Mouse (Mus musculus) heart, embryonic 16.5 days (tissue): ENCODE measurements around the gene Tgfbr3. TPM values are rescaled to one million over a fixed set of nuclear protein-coding genes. Genes with fewer than 3 reads are reported as not detected.
A peak's percentile ranks its signal among the peaks of the same experiment; 100 is the strongest.

Source experiments
- ATAC-seq: fragments of 200-750 bp; cut with Nextera tagmentation; replicated peaks from 2 replicates; pipeline ENCODE4 v1.8.0; 2017; ENCODE audit warnings: moderate number of reproducible peaks; ENCODE audit not compliant: insufficient read depth, low FRiP score; ENCODE audit errors: extremely low read depth
- H3K27ac ChIP-seq: fragments of 300-500 bp; sonication (generic); 2 replicates; pipeline ENCODE4 v1.5.1; 2014; ENCODE audit warnings: mild to moderate bottlenecking, low read length, control low read depth, moderate library complexity
- H3K27me3 ChIP-seq: fragments of 300-500 bp; sonication (generic); 2 replicates; pipeline ENCODE4 v1.6.1; 2014; ENCODE audit warnings: low read length, mixed read lengths; ENCODE audit not compliant: control insufficient read depth, insufficient read depth
- H3K36me3 ChIP-seq: fragments of 300-500 bp; sonication (generic); 2 replicates; pipeline ENCODE4 v1.6.1; 2014; ENCODE audit not compliant: control insufficient read depth, insufficient read depth
- H3K4me1 ChIP-seq: fragments of 300-500 bp; sonication (generic); 2 replicates; pipeline ENCODE4 v1.6.1; 2014; ENCODE audit warnings: low read length, mixed read lengths; ENCODE audit not compliant: control insufficient read depth, insufficient read depth
- H3K4me2 ChIP-seq: fragments of 300-500 bp; sonication (generic); 2 replicates; pipeline ENCODE4 v1.6.1; 2014; ENCODE audit warnings: low read depth, mild to moderate bottlenecking, control low read depth, low read length
- H3K4me3 ChIP-seq: fragments of 300-500 bp; sonication (generic); 2 replicates; pipeline ENCODE4 v1.5.1; 2014; ENCODE audit warnings: mild to moderate bottlenecking, control low read depth, low read length
- H3K9ac ChIP-seq: fragments of 300-500 bp; sonication (generic); 2 replicates; pipeline ENCODE4 v1.6.1; 2014; ENCODE audit warnings: low read length, control low read depth
- H3K9me3 ChIP-seq: fragments of 300-500 bp; sonication (generic); replicated peaks from 2 replicates; pipeline ENCODE4 v1.6.1; 2016; ENCODE audit warnings: low read length; ENCODE audit not compliant: control insufficient read depth
- WGBS: fragments of 180-500 bp; shearing (Covaris S2); extraction: QIAGEN DNeasy Blood & Tissue Kit; methylation state at CpG from one replicate; pipeline ENCODE4 v1.1.7; 2014; 5-methylcytosine and 5-hydroxymethylcytosine counted together
- polyA plus RNA-seq: library from polyadenylated mRNA; unstranded; fragments of >200 nt; fragmentation: Nextera tagmentation; extraction: Ambion mirVana; gene quantifications from 2 replicates; pipeline ENCODE4 v1.2.1, GENCODE M21; 2015

Tgfbr3 gene
- polyA plus RNA-seq, 1 experiment from 2014 or later = 20.1 TPM

DNA sequence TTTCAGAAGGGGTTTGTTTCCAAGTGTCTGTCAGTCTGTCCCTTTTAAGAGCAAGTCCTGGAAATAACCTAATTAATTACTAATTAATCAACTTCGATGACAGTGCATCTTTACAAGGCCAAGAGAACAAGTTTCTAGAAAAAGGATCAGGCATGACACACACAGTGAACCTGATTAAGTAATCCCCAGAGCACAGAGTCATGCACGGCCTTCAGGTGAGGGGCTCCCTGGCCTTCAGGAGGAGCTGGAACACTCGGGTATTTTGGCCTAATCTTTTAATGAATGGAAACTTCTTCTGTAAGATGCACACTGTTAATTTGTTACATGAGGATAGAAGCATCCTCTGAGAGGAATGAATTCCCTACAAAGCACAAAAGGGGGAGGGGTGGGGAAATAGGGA, 215.9 kb downstream of the Tgfbr3 start:
- H3K9ac ChIP-seq = no peak overlapping the region
- no peak overlapping the region for H3K4me3 ChIP-seq
- peaks cover 14% of the 10 kb centered on the region for H3K4me1 ChIP-seq
- no peak overlapping the region for H3K27ac ChIP-seq
- H3K36me3 ChIP-seq = no peaks in the 10 kb centered on the region
- ATAC-seq = no peak
- no peaks in the 10 kb centered on the region for H3K9me3 ChIP-seq
- H3K27me3 ChIP-seq = no peaks in the 10 kb centered on the region
- WGBS = 55% methylated on average over 3 of the region's 3 CpGs
- H3K4me2 ChIP-seq = no peak overlapping the region

DNA sequence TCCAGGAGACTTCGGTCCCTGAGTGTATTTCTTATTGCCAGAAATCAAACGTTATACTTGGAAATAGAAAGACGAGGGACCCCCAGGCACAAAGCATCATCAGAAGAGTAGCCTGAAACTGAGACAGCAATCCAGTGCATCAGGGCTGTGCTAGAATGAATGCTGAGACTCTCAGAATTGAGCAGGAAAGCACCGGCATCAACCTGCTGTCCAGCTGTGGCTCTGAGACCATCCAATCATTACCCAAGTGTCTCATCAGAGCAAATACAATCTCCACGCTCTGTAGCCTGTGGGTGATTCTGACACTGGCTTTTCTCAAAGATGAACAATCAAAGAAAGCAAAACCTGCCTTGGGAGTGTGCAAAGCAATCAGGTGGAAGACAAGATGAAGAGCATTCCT, 221.3 kb downstream of the Tgfbr3 start:
- Histone ChIP-seq H3K27me3 (no peaks in the 10 kb centered on the region), H3K4me3 (no peak overlapping the region), H3K9ac (no peak overlapping the region), H3K27ac (no peak overlapping the region), H3K4me1 (peaks cover 1% of the 10 kb centered on the region; the same call in 1 of the 2 replicates), H3K4me2 (no peak overlapping the region), H3K9me3 (no peaks in the 10 kb centered on the region), H3K36me3 (no peaks in the 10 kb centered on the region)
- no peak for ATAC-seq
- WGBS = 79% methylated on average over 5 of the region's 5 CpGs

DNA sequence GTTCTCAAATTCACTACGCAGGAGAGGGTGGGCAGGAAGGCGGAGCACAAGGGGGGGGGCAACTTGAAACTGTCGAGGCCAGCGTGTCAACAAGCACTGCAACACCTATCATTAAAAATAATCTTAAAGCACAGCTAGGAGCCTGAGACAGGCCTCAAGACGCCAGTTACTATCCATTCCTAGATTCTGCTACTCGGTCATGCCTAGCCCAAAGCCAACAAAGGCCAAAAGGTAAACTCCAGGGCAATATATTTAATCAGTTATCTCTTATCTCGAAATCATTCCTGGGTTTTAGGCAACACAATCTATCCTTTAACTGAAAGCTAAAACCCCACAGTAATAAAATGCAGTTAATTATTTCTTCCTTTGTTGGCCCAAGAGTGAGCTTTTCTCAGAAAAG, 221.9 kb downstream of the Tgfbr3 start:
- WGBS = 76% methylated on average over 7 of the region's 7 CpGs

DNA sequence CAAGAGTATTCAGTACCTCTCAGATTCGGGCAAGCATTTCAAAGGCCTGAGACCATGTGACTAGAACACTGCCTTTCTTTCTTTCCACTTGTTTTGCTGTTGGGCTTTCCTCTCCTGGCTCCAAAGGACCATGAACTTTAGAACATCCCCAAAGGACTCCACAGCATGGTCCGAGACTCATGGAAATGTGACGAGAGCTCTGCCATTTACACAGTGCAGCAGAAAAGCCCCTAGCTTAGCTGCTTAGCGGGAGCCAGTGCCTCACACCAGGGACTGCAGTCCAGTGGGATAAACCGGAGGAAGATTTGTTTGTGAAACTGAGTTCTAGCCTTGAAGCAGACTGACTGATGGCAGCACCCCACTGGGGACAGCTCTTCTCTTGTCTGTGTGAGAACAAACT, 224.5 kb downstream of the Tgfbr3 start:
- H3K9ac ChIP-seq = no peak overlapping the region
- H3K36me3 ChIP-seq = no peaks in the 10 kb centered on the region
- 0 out of 2 replicates have a peak, but pooled peaks cover 2% of the 10 kb centered on the region for H3K9me3 ChIP-seq
- no peak overlapping the region for H3K4me3 ChIP-seq
- H3K4me1 ChIP-seq = peaks cover 15% of the 10 kb centered on the region
- H3K27ac ChIP-seq = no peak overlapping the region
- H3K4me2 ChIP-seq = no peak overlapping the region
- no peak for ATAC-seq
- H3K27me3 ChIP-seq = no peaks in the 10 kb centered on the region
- 80% methylated on average over 5 of the region's 5 CpGs for WGBS

More for the DNA sequence above, 221.9 kb downstream of the Tgfbr3 start:
- Histone ChIP-seq H3K4me2 (no peak overlapping the region), H3K9me3 (no peaks in the 10 kb centered on the region), H3K4me1 (peaks cover 7% of the 10 kb centered on the region; the same call in 1 of the 2 replicates), H3K4me3 (no peak overlapping the region), H3K27ac (no peak overlapping the region), H3K9ac (no peak overlapping the region), H3K27me3 (no peaks in the 10 kb centered on the region), H3K36me3 (no peaks in the 10 kb centered on the region)
- ATAC-seq = no peak

DNA sequence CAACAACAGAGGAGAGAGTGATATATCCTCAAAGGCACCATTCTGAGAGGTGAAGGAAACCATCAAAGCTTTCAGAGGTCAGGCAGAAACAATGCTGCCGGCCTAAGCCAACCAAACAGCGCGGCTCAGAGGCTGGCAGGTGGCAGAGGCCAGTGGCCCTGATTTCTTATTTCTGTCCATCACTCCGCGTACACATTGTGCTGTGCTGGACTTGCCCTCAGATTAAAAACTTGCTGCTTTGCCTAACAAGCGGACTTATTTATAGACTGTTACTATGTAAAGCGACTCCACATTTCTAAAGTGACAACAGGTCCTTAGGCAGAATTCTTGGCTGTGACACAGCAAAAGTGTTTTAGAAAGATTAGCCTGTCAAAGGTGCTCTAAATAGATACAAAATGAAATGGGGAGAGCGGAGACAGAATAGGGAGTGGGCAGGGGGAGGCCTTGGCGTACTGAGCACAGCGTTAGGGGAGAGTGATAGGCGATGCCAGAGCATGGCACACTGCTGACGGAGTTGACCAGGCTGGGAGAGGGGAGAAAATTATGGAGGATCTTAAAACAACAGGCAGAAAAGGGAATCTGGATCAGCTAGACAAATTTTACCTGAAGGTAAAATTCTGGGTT, 227.1 kb downstream of the Tgfbr3 start:
- peak overlapping the region; percentile 89 for H3K27ac ChIP-seq
- H3K9me3 ChIP-seq = 0 out of 2 replicates have a peak, but pooled peaks cover 2% of the 10 kb centered on the region
- ATAC-seq = peak; percentile 91
- H3K4me2 ChIP-seq = no peak overlapping the region
- H3K9ac ChIP-seq = peak overlapping the region; percentile 19; the same call in 1 of the 2 replicates
- no peak overlapping the region for H3K4me3 ChIP-seq
- peaks cover 23% of the 10 kb centered on the region for H3K4me1 ChIP-seq
- H3K36me3 ChIP-seq = no peaks in the 10 kb centered on the region
- WGBS = 34% methylated on average over 12 of the region's 12 CpGs
- H3K27me3 ChIP-seq = no peaks in the 10 kb centered on the region

DNA sequence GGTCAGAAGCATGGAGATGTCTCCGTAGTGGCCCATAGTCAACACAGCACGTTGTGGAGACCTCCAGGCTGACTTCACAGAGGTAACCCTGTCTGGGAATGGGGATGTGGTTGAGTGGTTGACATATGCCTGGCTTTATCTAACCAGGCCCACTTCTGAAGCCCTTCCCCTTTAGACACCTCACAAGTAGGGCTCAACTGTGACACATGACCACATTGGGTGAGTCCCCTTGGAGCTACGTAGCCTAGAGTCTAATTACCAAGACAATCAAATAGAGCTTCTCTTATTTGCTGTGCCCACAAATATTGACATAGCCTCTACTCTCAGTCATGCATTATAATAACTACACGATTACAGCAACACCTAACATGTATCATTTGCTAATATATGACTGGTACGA, 229.9 kb downstream of the Tgfbr3 start:
- H3K4me3 ChIP-seq = no peak overlapping the region
- no peak overlapping the region for H3K4me2 ChIP-seq
- no peak for ATAC-seq
- no peak overlapping the region for H3K9ac ChIP-seq
- H3K4me1 ChIP-seq = peaks cover 36% of the 10 kb centered on the region
- WGBS = 71% methylated on average over 5 of the region's 5 CpGs
- H3K27ac ChIP-seq = no peak overlapping the region
- no peaks in the 10 kb centered on the region for H3K27me3 ChIP-seq
- no peaks in the 10 kb centered on the region for H3K36me3 ChIP-seq
- 0 out of 2 replicates have a peak, but pooled peaks cover 2% of the 10 kb centered on the region for H3K9me3 ChIP-seq

DNA sequence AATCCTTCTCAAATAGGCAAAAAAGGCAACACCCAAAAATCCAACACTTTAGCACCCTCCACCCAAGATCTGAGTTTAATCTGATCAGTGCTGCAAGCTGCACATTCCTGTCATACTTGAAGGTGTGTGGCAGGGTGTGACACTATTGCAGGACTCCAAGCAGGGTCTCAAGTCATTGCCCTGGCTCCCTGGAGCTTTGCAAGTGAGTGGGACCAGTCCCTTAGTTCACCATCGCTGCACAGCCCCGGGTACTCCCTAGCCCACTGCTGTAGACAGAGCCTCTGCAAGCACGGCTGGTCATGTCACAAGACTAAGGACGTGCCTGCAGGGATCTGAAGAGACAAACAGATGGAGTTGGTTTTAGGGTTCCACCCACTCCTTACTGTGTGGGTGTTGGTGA, 230.8 kb downstream of the Tgfbr3 start:
- no peak overlapping the region for H3K9ac ChIP-seq
- H3K4me2 ChIP-seq = no peak overlapping the region
- no peak for ATAC-seq
- H3K36me3 ChIP-seq = no peaks in the 10 kb centered on the region
- WGBS = 70% methylated on average over 4 of the region's 4 CpGs
- no peak overlapping the region for H3K4me3 ChIP-seq
- H3K27ac ChIP-seq = no peak overlapping the region
- no peaks in the 10 kb centered on the region for H3K27me3 ChIP-seq
- peaks cover 40% of the 10 kb centered on the region for H3K4me1 ChIP-seq
- 0 out of 2 replicates have a peak, but pooled peaks cover 2% of the 10 kb centered on the region for H3K9me3 ChIP-seq

Other genes with a start within 250 kb of the Tgfbr3 start
- 0.76 and 0.96 TPM in 2 replicates for gene Brdt, start 41.5 kb upstream of the Tgfbr3 start, polyA plus RNA-seq
- 1.5 and 1.6 TPM in 2 replicates for gene Ephx4, start 113.1 kb upstream of the Tgfbr3 start, polyA plus RNA-seq
- gene Lpcat2b, start 141.9 kb upstream of the Tgfbr3 start, polyA plus RNA-seq = not detected in 2 replicates
- 3.2 TPM in 2 replicates for gene Btbd8, start 148.4 kb upstream of the Tgfbr3 start, polyA plus RNA-seq
- 0.21 and 0.30 TPM in 2 replicates for gene Gm42669, start 218.0 kb upstream of the Tgfbr3 start, polyA plus RNA-seq
- 0.04 and 0.07 TPM in 2 replicates for gene 1700028K03Rik, start 245.1 kb upstream of the Tgfbr3 start, polyA plus RNA-seq